Mouse (Mus musculus) heart, embryonic 15.5 days (tissue): ENCODE results near the gene Drc1. TPM values are rescaled to one million over a fixed set of nuclear protein-coding genes. Genes with fewer than 3 reads are reported as not detected.

Experiments used
- ATAC-seq: fragments of 200-750 bp; cut with Nextera tagmentation; replicated peaks from 2 replicates; pipeline ENCODE4 v1.8.0; 2017; ENCODE audit warnings: low read depth, moderate TSS enrichment; ENCODE audit not compliant: insufficient number of reproducible peaks, insufficient read depth, low FRiP score
- H3K27ac ChIP-seq: fragments of 300-500 bp; sonication (generic); 2 replicates; pipeline ENCODE4 v1.5.1; 2015; ENCODE audit warnings: mild to moderate bottlenecking, inconsistent platforms
- H3K27me3 ChIP-seq: fragments of 300-500 bp; sonication (generic); 2 replicates; pipeline ENCODE4 v1.6.1; 2015; ENCODE audit warnings: inconsistent platforms
- H3K36me3 ChIP-seq: fragments of 300-500 bp; sonication (generic); 2 replicates; pipeline ENCODE4 v1.6.1; 2015; ENCODE audit warnings: mild to moderate bottlenecking, inconsistent platforms
- H3K4me1 ChIP-seq: fragments of 300-500 bp; sonication (generic); replicated peaks from 2 replicates; pipeline ENCODE4 v1.6.1; 2015; ENCODE audit warnings: inconsistent platforms
- H3K4me2 ChIP-seq: fragments of 300-500 bp; sonication (generic); 2 replicates; pipeline ENCODE4 v1.6.1; 2015; ENCODE audit warnings: inconsistent platforms, mild to moderate bottlenecking, moderate library complexity
- H3K4me3 ChIP-seq: fragments of 300-500 bp; sonication (generic); 2 replicates; pipeline ENCODE4 v1.5.1; 2015; ENCODE audit warnings: mild to moderate bottlenecking, inconsistent platforms
- H3K9ac ChIP-seq: fragments of 300-500 bp; sonication (generic); 2 replicates; pipeline ENCODE4 v1.6.1; 2015; ENCODE audit warnings: mild to moderate bottlenecking, inconsistent platforms
- H3K9me3 ChIP-seq: fragments of 300-500 bp; sonication (generic); replicated peaks from 2 replicates; pipeline ENCODE4 v1.6.1; 2016; ENCODE audit warnings: inconsistent platforms
- whole genome bisulfite sequencing: fragments of 180-500 bp; shearing (Covaris S2); methylation state at CpG from one replicate; pipeline ENCODE4 v1.1.7; 2015; ENCODE audit warnings: mixed read lengths; 5-methylcytosine and 5-hydroxymethylcytosine counted together
- polyA plus RNA-seq: library from polyadenylated mRNA; unstranded; fragments of >200 nt; fragmentation: Nextera tagmentation; extraction: Ambion mirVana; gene quantifications from 2 replicates; pipeline ENCODE4 v1.2.1, GENCODE M21; 2015

Drc1 gene
- polyA plus RNA-seq, 1 experiment from 2014 or later = 0.84 TPM

DNA sequence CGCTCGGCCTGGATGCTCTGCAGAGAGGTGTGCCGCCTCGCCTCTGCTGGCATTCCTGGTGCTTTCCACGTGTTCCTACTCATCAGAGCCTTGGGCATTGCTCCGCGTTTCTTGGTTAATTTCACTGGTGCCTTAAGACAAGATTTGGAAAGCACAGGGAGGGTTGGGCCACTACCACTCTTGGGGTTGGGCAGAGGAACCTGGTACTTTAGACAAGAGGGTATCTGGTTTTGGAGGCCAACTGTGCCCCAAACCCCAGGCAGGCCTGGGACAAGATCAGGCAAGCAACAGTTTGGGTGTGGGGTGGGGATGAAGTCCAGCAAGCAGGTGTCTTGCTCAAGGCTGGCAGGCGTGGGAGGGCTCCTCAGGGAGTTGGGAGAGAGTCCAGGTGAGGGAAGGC, 86.2 kb downstream of the Drc1 start:
- H3K4me3 ChIP-seq = no peak overlapping the region
- WGBS = 77% methylated on average over 8 of the region's 8 CpGs
- H3K4me2 ChIP-seq = no peak overlapping the region
- ATAC-seq = no peak
- H3K36me3 ChIP-seq = no peaks in the 10 kb centered on the region
- H3K9ac ChIP-seq = no peak overlapping the region
- no peaks in the 10 kb centered on the region for H3K4me1 ChIP-seq
- no peak overlapping the region for H3K27ac ChIP-seq
- H3K9me3 ChIP-seq = no peaks in the 10 kb centered on the region
- H3K27me3 ChIP-seq = no peaks in the 10 kb centered on the region

DNA sequence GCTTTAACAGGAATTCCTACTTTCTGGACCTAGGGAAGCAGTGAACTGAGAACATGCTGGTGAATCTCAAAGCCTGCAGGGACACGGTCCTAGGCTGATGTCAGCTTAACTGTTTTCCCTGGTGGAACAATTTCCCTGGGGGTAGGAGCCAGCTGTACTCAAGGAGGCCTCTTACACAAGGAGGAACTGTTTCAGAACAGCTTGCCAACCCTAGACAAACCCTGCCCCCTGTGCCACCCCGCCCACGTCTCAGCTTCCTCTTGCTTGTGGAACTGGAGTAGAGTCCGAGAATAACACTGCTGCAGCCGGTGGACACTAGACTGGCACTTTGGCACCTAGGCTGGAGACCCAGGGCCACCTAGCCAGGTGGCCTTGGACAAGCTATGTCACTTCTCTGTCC, 88.2 kb downstream of the Drc1 start:
- no peak overlapping the region for H3K9ac ChIP-seq
- H3K27me3 ChIP-seq = no peaks in the 10 kb centered on the region
- no peaks in the 10 kb centered on the region for H3K36me3 ChIP-seq
- 50% methylated on average over 5 of the region's 5 CpGs for WGBS
- H3K9me3 ChIP-seq = no peaks in the 10 kb centered on the region
- H3K4me3 ChIP-seq = no peak overlapping the region
- no peak overlapping the region for H3K27ac ChIP-seq
- H3K4me1 ChIP-seq = no peaks in the 10 kb centered on the region
- ATAC-seq = no peak
- no peak overlapping the region for H3K4me2 ChIP-seq

DNA sequence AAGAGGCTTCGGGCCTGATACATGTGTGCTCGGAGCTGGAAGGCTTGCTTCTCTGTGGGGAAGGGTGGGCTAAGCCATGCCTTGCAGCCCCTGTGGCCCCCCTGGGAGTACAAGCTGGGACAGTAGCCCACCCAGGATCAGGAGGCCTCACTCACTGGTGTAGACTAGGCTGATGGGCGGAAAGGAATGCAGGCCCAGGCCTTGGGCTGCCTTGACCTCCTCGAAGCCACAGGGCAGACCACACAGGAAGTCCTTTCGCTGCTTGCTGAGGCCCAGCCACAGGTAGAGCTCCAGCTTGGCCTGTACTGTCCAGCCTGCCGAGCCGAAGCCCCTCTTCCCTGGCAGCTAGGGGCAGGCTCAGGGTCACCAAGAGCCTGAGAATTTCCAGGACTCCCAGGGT, 101.7 kb downstream of the Drc1 start:
- no peaks in the 10 kb centered on the region for H3K9me3 ChIP-seq
- no peak overlapping the region for H3K9ac ChIP-seq
- no peak overlapping the region for H3K4me2 ChIP-seq
- WGBS = 62% methylated on average over 7 of the region's 7 CpGs
- no peak for ATAC-seq
- no peak overlapping the region for H3K4me3 ChIP-seq
- H3K27me3 ChIP-seq = no peaks in the 10 kb centered on the region
- no peaks in the 10 kb centered on the region for H3K36me3 ChIP-seq
- no peak overlapping the region for H3K27ac ChIP-seq
- no peaks in the 10 kb centered on the region for H3K4me1 ChIP-seq

DNA sequence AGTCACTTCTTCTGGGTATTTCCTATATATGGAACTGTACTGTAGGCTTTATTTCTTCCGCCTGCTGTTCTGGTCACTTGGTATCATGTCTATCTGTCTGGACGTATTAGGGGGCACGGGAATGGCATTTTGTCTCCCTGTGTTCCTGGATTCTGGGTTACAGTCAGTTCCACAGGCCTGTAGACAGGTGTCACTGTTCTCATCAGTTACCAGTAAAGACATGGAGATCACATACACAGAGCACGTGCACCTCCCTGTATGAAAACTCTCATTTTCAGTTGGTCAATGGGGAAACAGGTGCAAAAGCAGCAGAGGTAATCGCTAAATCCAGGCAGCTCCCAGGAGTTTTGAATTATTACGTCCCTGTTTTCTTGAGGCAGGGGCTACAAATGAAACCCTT, 106.5 kb downstream of the Drc1 start:
- 72% methylated on average over 6 of the region's 6 CpGs for WGBS

DNA sequence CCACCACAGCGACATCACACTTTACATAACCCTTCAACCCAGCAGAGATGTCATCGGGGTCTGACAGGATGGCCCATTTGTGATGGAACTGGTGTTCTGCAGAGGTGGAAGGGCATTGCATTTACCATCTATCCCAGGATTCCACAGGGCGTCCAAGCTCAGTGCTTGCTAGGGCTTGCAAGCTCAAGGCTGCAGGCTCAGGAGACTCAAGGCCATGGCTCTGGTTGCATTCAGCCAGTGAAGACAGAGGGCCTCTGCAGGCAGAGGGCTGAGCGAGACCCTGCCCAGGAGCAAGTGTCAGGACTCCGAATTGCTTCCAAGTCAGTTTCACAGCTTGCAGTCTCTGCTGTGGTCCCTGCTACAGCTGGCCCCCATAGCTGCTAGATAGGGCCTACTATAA, 108.6 kb downstream of the Drc1 start:
- Histone ChIP-seq H3K4me1 (no peaks in the 10 kb centered on the region; the same call in 1 of the 2 replicates), H3K9me3 (no peaks in the 10 kb centered on the region), H3K4me2 (no peak overlapping the region), H3K4me3 (no peak overlapping the region), H3K27me3 (no peaks in the 10 kb centered on the region), H3K9ac (no peak overlapping the region), H3K36me3 (no peaks in the 10 kb centered on the region), H3K27ac (no peak overlapping the region)
- WGBS = 83% methylated on average over 5 of the region's 5 CpGs
- no peak for ATAC-seq

More for the DNA sequence above, 106.5 kb downstream of the Drc1 start:
- Histone ChIP-seq H3K36me3 (no peaks in the 10 kb centered on the region), H3K4me3 (no peak overlapping the region), H3K4me1 (no peaks in the 10 kb centered on the region; the same call in 1 of the 2 replicates), H3K27ac (no peak overlapping the region), H3K27me3 (no peaks in the 10 kb centered on the region), H3K9me3 (no peaks in the 10 kb centered on the region), H3K9ac (no peak overlapping the region), H3K4me2 (no peak overlapping the region)
- no peak for ATAC-seq

DNA sequence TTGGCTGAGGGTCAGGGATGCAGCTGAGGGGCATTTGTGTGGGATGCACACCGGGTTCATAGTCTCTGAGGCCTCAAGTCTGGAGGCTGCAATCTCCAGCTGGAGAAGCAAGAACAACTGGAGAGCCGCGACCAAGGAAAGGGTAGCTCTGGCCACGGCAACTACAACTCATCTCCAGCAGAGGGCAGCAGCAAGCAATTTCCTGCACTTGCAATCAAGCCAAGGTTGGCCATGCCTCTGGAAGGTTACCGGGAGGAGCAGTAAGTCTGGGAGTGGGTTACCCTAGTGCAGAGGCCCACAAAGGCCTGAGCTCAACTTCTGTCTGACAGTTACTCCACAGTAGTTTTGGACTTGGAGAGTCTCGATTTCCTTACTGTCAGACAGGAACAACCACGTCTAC, 110.3 kb downstream of the Drc1 start:
- H3K9me3 ChIP-seq = no peaks in the 10 kb centered on the region
- no peak overlapping the region for H3K4me3 ChIP-seq
- H3K36me3 ChIP-seq = no peaks in the 10 kb centered on the region
- 25% methylated on average over 7 of the region's 7 CpGs for WGBS
- H3K27ac ChIP-seq = no peak overlapping the region
- H3K4me2 ChIP-seq = no peak overlapping the region
- no peaks in the 10 kb centered on the region for H3K27me3 ChIP-seq
- no peaks in the 10 kb centered on the region; the same call in 1 of the 2 replicates for H3K4me1 ChIP-seq
- no peak for ATAC-seq
- H3K9ac ChIP-seq = no peak overlapping the region

DNA sequence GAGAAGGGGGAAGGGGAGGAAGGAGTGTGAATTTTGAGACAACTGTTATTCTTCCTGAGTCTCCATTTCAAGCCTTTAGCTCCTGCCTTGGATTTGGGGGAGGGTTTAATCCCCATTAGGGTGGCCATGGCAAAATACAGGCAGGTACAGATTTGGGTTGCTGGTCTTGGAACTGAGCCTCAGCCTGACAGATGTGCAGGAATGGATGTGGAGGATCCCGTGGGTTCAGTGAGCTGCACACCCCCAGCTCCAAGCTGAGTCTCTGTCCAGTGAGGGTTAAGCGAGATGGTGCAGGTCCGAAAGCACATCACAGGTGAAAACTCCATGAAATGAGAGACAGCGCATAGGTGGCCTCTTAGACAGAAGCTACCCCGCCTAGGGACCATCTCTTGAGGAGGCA, 119.3 kb downstream of the Drc1 start:
- H3K27ac ChIP-seq = peak overlapping the region; percentile 66

DNA sequence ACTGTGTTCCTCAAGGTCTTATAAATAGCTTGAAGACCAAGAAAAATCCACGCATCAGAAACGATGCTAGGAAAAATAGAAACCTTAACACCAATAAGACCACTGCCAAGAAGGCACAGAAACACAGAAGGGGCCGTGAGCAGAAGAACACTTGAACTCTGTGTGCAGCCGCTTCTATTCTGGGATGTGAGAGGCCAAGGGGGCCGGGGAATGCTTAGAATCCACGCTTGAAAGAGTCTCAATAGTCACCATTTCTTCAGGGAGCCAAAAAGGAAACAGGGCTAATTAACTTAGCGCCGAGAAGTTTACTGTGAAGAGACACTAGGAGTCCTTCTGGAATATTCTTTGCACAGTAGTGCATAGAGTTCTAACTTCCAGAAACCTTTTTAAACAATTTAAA, 120.0 kb downstream of the Drc1 start:
- H3K9ac ChIP-seq = no peak overlapping the region
- no peak overlapping the region for H3K4me3 ChIP-seq
- H3K4me2 ChIP-seq = 0 out of 2 replicates have a peak overlapping the region, but pooled peaks have one; percentile 11
- H3K36me3 ChIP-seq = no peaks in the 10 kb centered on the region
- H3K27me3 ChIP-seq = no peaks in the 10 kb centered on the region
- peaks cover 12% of the 10 kb centered on the region for H3K4me1 ChIP-seq
- ATAC-seq = no peak
- H3K9me3 ChIP-seq = no peaks in the 10 kb centered on the region
- H3K27ac ChIP-seq = peak overlapping the region; percentile 66
- WGBS = 22% methylated on average over 8 of the region's 8 CpGs

More for the DNA sequence above, 119.3 kb downstream of the Drc1 start:
- ATAC-seq = no peak
- H3K4me3 ChIP-seq = no peak overlapping the region
- no peaks in the 10 kb centered on the region for H3K27me3 ChIP-seq
- H3K9ac ChIP-seq = no peak overlapping the region
- WGBS = 83% methylated on average over 5 of the region's 5 CpGs
- H3K36me3 ChIP-seq = no peaks in the 10 kb centered on the region
- H3K9me3 ChIP-seq = no peaks in the 10 kb centered on the region
- no peak overlapping the region for H3K4me2 ChIP-seq
- peaks cover 12% of the 10 kb centered on the region for H3K4me1 ChIP-seq

DNA sequence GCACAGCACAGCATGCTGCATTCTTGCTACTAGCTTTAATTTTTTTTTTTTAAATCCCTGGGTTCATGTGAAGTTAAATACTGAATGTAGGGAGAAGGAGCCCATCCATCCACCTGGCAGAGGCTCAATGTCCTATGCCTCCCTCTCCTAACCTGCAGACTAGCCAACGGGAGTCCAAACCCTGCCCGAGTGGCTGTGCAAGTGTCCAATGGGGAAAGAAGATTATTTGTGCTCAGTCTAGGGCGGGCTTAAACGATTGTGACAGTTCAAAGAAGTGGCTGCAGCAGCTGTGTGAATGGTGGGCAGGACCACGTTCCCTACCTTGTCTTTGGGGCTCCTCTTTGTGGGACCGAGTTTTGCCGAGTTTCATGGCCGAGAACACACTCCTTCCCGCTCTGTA, 125.7 kb downstream of the Drc1 start:
- ATAC-seq = no peak
- H3K4me3 ChIP-seq = no peak overlapping the region
- H3K9ac ChIP-seq = no peak overlapping the region
- H3K4me1 ChIP-seq = peaks cover 2% of the 10 kb centered on the region; the same call in 1 of the 2 replicates
- H3K36me3 ChIP-seq = no peaks in the 10 kb centered on the region
- H3K27ac ChIP-seq = no peak overlapping the region
- 14% methylated on average over 9 of the region's 9 CpGs for WGBS
- no peaks in the 10 kb centered on the region for H3K9me3 ChIP-seq
- no peaks in the 10 kb centered on the region for H3K27me3 ChIP-seq
- peak overlapping the region; percentile 34 for H3K4me2 ChIP-seq

DNA sequence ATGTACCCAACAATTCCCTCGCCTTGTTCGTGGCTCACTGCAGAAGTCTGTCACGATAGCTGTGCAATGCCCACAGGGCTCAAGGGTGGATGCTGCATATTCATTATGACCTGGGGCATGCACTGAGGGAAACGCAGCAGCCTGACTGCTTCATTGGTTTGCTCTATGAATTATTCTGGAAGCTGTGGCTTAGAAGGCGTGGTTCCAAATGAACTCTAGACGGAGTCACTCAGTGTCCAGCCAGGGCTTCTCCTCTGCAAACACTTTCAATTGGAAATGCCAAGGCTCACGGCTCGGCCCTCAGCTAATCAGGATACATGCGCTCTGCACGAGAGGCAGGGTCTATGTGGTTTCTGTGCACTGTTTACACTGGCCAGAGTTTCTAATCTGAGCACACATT, 130.3 kb downstream of the Drc1 start:
- Histone ChIP-seq H3K4me2 (no peak overlapping the region), H3K9me3 (no peaks in the 10 kb centered on the region), H3K27me3 (no peaks in the 10 kb centered on the region), H3K4me3 (no peak overlapping the region), H3K4me1 (0 out of 2 replicates have a peak, but pooled peaks cover 2% of the 10 kb centered on the region), H3K27ac (no peak overlapping the region), H3K9ac (no peak overlapping the region), H3K36me3 (no peaks in the 10 kb centered on the region)
- no peak for ATAC-seq
- WGBS = 69% methylated on average over 10 of the region's 10 CpGs

DNA sequence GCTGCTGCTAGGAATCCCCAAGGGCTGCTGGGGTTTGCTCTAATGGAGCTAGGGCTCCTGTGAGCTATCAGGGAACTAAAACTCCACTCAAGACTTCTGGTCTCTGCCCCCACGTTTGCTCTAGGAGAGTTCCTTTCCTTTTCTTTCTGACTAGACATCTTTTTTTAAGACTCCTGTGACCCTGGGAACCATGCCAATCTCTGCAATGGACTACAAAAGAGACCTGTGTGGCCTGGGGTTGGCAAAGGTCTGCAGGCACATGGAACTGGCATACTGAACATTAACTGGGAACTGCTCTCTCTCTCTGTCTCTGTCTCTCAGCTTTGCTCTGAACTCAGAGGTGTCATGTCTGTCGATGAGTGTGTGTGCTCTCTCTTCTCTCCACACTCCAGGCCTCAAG, 134.2 kb downstream of the Drc1 start:
- Histone ChIP-seq H3K27me3 (no peaks in the 10 kb centered on the region), H3K9ac (no peak overlapping the region), H3K4me3 (no peak overlapping the region), H3K4me1 (no peaks in the 10 kb centered on the region), H3K4me2 (no peak overlapping the region), H3K27ac (no peak overlapping the region), H3K9me3 (no peaks in the 10 kb centered on the region), H3K36me3 (no peaks in the 10 kb centered on the region)
- ATAC-seq = no peak
- 39% methylated on average over 2 of the region's 2 CpGs for WGBS

DNA sequence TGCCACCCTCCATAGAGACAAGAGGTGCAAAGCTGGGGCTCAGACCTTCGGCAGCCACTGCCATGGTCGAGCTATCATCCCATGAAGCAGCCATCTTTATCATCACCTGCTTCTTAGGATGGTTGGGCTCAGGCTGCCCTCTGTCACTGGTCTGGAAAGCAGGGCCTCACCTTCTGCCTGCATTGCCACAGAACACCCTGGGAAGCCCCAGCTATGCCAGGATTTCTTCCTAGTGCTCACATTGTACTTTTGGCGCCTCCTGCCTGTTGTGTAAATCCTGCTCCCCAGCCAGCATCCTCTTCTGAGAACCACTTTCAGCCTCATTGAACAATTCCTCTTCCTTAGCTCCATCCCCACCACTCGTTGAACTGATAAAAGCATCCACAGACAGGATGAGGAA, 134.7 kb downstream of the Drc1 start:
- H3K36me3 ChIP-seq = no peaks in the 10 kb centered on the region
- H3K4me1 ChIP-seq = no peaks in the 10 kb centered on the region
- WGBS = 65% methylated on average over 4 of the region's 4 CpGs
- no peak overlapping the region for H3K27ac ChIP-seq
- ATAC-seq = no peak
- H3K4me3 ChIP-seq = no peak overlapping the region
- H3K9ac ChIP-seq = no peak overlapping the region
- no peaks in the 10 kb centered on the region for H3K27me3 ChIP-seq
- no peaks in the 10 kb centered on the region for H3K9me3 ChIP-seq
- H3K4me2 ChIP-seq = no peak overlapping the region
